Mouse (Mus musculus): ENCODE data around the gene Jun. TPM values are rescaled to one million over a fixed set of nuclear protein-coding genes. Genes with fewer than 3 reads are reported as not detected.

The Jun gene
- polyA plus RNA-seq, 1 experiment from 2014 or later = 62.9 TPM

- no peaks in the 10 kb centered on the region for H3K36me3 ChIP-seq (ENCODE audit: control insufficient read depth, insufficient read depth, low read length)
- no peak overlapping the region for H3K4me2 ChIP-seq (ENCODE audit: low read length)
- no peak overlapping the region for H3K4me3 ChIP-seq (ENCODE audit: low read length)
- no peak overlapping the region for H3K9ac ChIP-seq (ENCODE audit: low read depth, low read length)
- peaks cover 5% of the 10 kb centered on the region; the same call in 1 of the 2 replicates for H3K4me1 ChIP-seq (ENCODE audit: control insufficient read depth, insufficient read depth, low read depth, low read length)
- 42% methylated on average over 4 of the region's 4 CpGs for WGBS
- peak; percentile 83 for ATAC-seq
- no peaks in the 10 kb centered on the region for H3K9me3 ChIP-seq (ENCODE audit: control insufficient read depth, low read length)
- H3K27me3 ChIP-seq (replicated peaks; ENCODE audit: control insufficient read depth, insufficient read depth, low read length) = no peaks in the 10 kb centered on the region
- H3K27ac ChIP-seq (ENCODE audit: low read depth, low read length) = peak overlapping the region; percentile 66
These were observed 30.6 kb upstream of the Jun start for GRCm38 (mm10) chr4:95082481-95083088.

GRCm38 (mm10) chr4:95081632-95082031 lies 29.6 kb upstream of the Jun start:
- Histone ChIP-seq H3K4me1 (ENCODE audit: control insufficient read depth, insufficient read depth, low read depth, low read length) (peaks cover 5% of the 10 kb centered on the region; the same call in 1 of the 2 replicates), H3K9me3 (ENCODE audit: control insufficient read depth, low read length) (no peaks in the 10 kb centered on the region), H3K36me3 (ENCODE audit: control insufficient read depth, insufficient read depth, low read length) (no peaks in the 10 kb centered on the region), H3K4me2 (ENCODE audit: low read length) (no peak overlapping the region), H3K9ac (ENCODE audit: low read depth, low read length) (no peak overlapping the region), H3K27ac (ENCODE audit: low read depth, low read length) (no peak overlapping the region), H3K4me3 (ENCODE audit: low read length) (no peak overlapping the region), H3K27me3 (replicated peaks; ENCODE audit: control insufficient read depth, insufficient read depth, low read length) (no peaks in the 10 kb centered on the region)
- WGBS = 77% methylated on average over 8 of the region's 8 CpGs
- ATAC-seq = no peak

- no peaks in the 10 kb centered on the region for H3K9me3 ChIP-seq (ENCODE audit: control insufficient read depth, low read length)
- H3K4me3 ChIP-seq (ENCODE audit: low read length) = no peak overlapping the region
- 50% methylated on average over 8 of the region's 8 CpGs for WGBS
- H3K4me2 ChIP-seq (ENCODE audit: low read length) = no peak overlapping the region
- H3K27me3 ChIP-seq (replicated peaks; ENCODE audit: control insufficient read depth, insufficient read depth, low read length) = no peaks in the 10 kb centered on the region
- no peaks in the 10 kb centered on the region for H3K36me3 ChIP-seq (ENCODE audit: control insufficient read depth, insufficient read depth, low read length)
- ATAC-seq = no peak
- H3K9ac ChIP-seq (ENCODE audit: low read depth, low read length) = no peak overlapping the region
- peaks cover 5% of the 10 kb centered on the region; the same call in 1 of the 2 replicates for H3K4me1 ChIP-seq (ENCODE audit: control insufficient read depth, insufficient read depth, low read depth, low read length)
- no peak overlapping the region for H3K27ac ChIP-seq (ENCODE audit: low read depth, low read length)
These were observed 26.6 kb upstream of the Jun start for GRCm38 (mm10) chr4:95078625-95079024.

- no peak overlapping the region for H3K9ac ChIP-seq (ENCODE audit: low read depth, low read length)
- H3K36me3 ChIP-seq (ENCODE audit: control insufficient read depth, insufficient read depth, low read length) = no peaks in the 10 kb centered on the region
- no peaks in the 10 kb centered on the region for H3K9me3 ChIP-seq (ENCODE audit: control insufficient read depth, low read length)
- no peak overlapping the region for H3K4me3 ChIP-seq (ENCODE audit: low read length)
- no peak overlapping the region for H3K27ac ChIP-seq (ENCODE audit: low read depth, low read length)
- no peak overlapping the region for H3K4me2 ChIP-seq (ENCODE audit: low read length)
- ATAC-seq = no peak
- H3K4me1 ChIP-seq (ENCODE audit: control insufficient read depth, insufficient read depth, low read depth, low read length) = no peaks in the 10 kb centered on the region
- H3K27me3 ChIP-seq (replicated peaks; ENCODE audit: control insufficient read depth, insufficient read depth, low read length) = no peaks in the 10 kb centered on the region
- WGBS = 66% methylated on average over 14 of the region's 14 CpGs
These were observed 24.3 kb upstream of the Jun start for GRCm38 (mm10) chr4:95076279-95076678.

- H3K9ac ChIP-seq (ENCODE audit: low read depth, low read length) = no peak overlapping the region
- H3K9me3 ChIP-seq (ENCODE audit: control insufficient read depth, low read length) = no peaks in the 10 kb centered on the region
- no peak overlapping the region for H3K4me2 ChIP-seq (ENCODE audit: low read length)
- no peaks in the 10 kb centered on the region for H3K4me1 ChIP-seq (ENCODE audit: control insufficient read depth, insufficient read depth, low read depth, low read length)
- no peaks in the 10 kb centered on the region for H3K27me3 ChIP-seq (replicated peaks; ENCODE audit: control insufficient read depth, insufficient read depth, low read length)
- ATAC-seq = no peak
- WGBS = 94% methylated on average over 17 of the region's 17 CpGs
- no peaks in the 10 kb centered on the region for H3K36me3 ChIP-seq (ENCODE audit: control insufficient read depth, insufficient read depth, low read length)
- no peak overlapping the region for H3K4me3 ChIP-seq (ENCODE audit: low read length)
- H3K27ac ChIP-seq (ENCODE audit: low read depth, low read length) = no peak overlapping the region
These were observed 23.6 kb upstream of the Jun start for GRCm38 (mm10) chr4:95075591-95076002.

GRCm38 (mm10) chr4:95074319-95074718 lies 22.3 kb upstream of the Jun start:
- Histone ChIP-seq H3K4me1 (ENCODE audit: control insufficient read depth, insufficient read depth, low read depth, low read length) (no peaks in the 10 kb centered on the region), H3K9me3 (ENCODE audit: control insufficient read depth, low read length) (no peaks in the 10 kb centered on the region), H3K27ac (ENCODE audit: low read depth, low read length) (no peak overlapping the region), H3K27me3 (replicated peaks; ENCODE audit: control insufficient read depth, insufficient read depth, low read length) (no peaks in the 10 kb centered on the region), H3K9ac (ENCODE audit: low read depth, low read length) (no peak overlapping the region), H3K4me2 (ENCODE audit: low read length) (no peak overlapping the region), H3K36me3 (ENCODE audit: control insufficient read depth, insufficient read depth, low read length) (no peaks in the 10 kb centered on the region), H3K4me3 (ENCODE audit: low read length) (no peak overlapping the region)
- WGBS = 96% methylated on average over 6 of the region's 6 CpGs
- ATAC-seq = no peak

- Histone ChIP-seq H3K27ac (ENCODE audit: low read depth, low read length) (no peak overlapping the region), H3K27me3 (replicated peaks; ENCODE audit: control insufficient read depth, insufficient read depth, low read length) (no peaks in the 10 kb centered on the region), H3K9ac (ENCODE audit: low read depth, low read length) (no peak overlapping the region), H3K4me1 (ENCODE audit: control insufficient read depth, insufficient read depth, low read depth, low read length) (no peaks in the 10 kb centered on the region), H3K36me3 (ENCODE audit: control insufficient read depth, insufficient read depth, low read length) (no peaks in the 10 kb centered on the region), H3K4me3 (ENCODE audit: low read length) (no peak overlapping the region), H3K9me3 (ENCODE audit: control insufficient read depth, low read length) (no peaks in the 10 kb centered on the region), H3K4me2 (ENCODE audit: low read length) (no peak overlapping the region)
- 76% methylated on average over 10 of the region's 10 CpGs for WGBS
- ATAC-seq = no peak
These were observed 21.3 kb upstream of the Jun start for GRCm38 (mm10) chr4:95073214-95073750.

GRCm38 (mm10) chr4:95070407-95070806 lies 18.4 kb upstream of the Jun start:
- 78% methylated on average over 5 of the region's 5 CpGs for WGBS
- H3K27me3 ChIP-seq (replicated peaks; ENCODE audit: control insufficient read depth, insufficient read depth, low read length) = no peaks in the 10 kb centered on the region
- no peaks in the 10 kb centered on the region for H3K9me3 ChIP-seq (ENCODE audit: control insufficient read depth, low read length)
- H3K4me3 ChIP-seq (ENCODE audit: low read length) = no peak overlapping the region
- H3K9ac ChIP-seq (ENCODE audit: low read depth, low read length) = no peak overlapping the region
- H3K4me2 ChIP-seq (ENCODE audit: low read length) = no peak overlapping the region
- ATAC-seq = no peak
- H3K27ac ChIP-seq (ENCODE audit: low read depth, low read length) = no peak overlapping the region
- no peaks in the 10 kb centered on the region for H3K4me1 ChIP-seq (ENCODE audit: control insufficient read depth, insufficient read depth, low read depth, low read length)
- no peaks in the 10 kb centered on the region for H3K36me3 ChIP-seq (ENCODE audit: control insufficient read depth, insufficient read depth, low read length)

- H3K9me3 ChIP-seq (ENCODE audit: control insufficient read depth, low read length) = no peaks in the 10 kb centered on the region
- no peak overlapping the region for H3K27ac ChIP-seq (ENCODE audit: low read depth, low read length)
- no peaks in the 10 kb centered on the region for H3K36me3 ChIP-seq (ENCODE audit: control insufficient read depth, insufficient read depth, low read length)
- H3K9ac ChIP-seq (ENCODE audit: low read depth, low read length) = no peak overlapping the region
- no peak overlapping the region for H3K4me3 ChIP-seq (ENCODE audit: low read length)
- no peak for ATAC-seq
- H3K27me3 ChIP-seq (replicated peaks; ENCODE audit: control insufficient read depth, insufficient read depth, low read length) = no peaks in the 10 kb centered on the region
- WGBS = 85% methylated on average over 8 of the region's 8 CpGs
- no peak overlapping the region for H3K4me2 ChIP-seq (ENCODE audit: low read length)
- H3K4me1 ChIP-seq (ENCODE audit: control insufficient read depth, insufficient read depth, low read depth, low read length) = no peaks in the 10 kb centered on the region
These were observed 16.3 kb upstream of the Jun start for GRCm38 (mm10) chr4:95068045-95068948.
